Mouse (Mus musculus): ENCODE data around the gene Pla2g4b. TPM values are rescaled to one million over a fixed set of nuclear protein-coding genes. Genes with fewer than 3 reads are reported as not detected.

Pla2g4b gene
- polyA plus RNA-seq, 1 experiment from 2014 or later = 3.8 TPM

- Histone ChIP-seq H3K4me3 (no peak overlapping the region), H3K27ac (replicated peaks) (no peak overlapping the region), H3K4me2 (no peak overlapping the region), H3K4me1 (replicated peaks) (0 out of 2 replicates have a peak, but pooled peaks cover 3% of the 10 kb centered on the region), H3K27me3 (no peaks in the 10 kb centered on the region), H3K9ac (no peak overlapping the region), H3K36me3 (peaks cover 37% of the 10 kb centered on the region), H3K9me3 (no peaks in the 10 kb centered on the region)
- 83% methylated on average over 3 of the region's 3 CpGs for WGBS
- no peak for ATAC-seq (ENCODE audit: low read depth)
These were observed 32.2 kb upstream of the Pla2g4b start for GRCm38 (mm10) chr2:120000882-120001584.

DNA sequence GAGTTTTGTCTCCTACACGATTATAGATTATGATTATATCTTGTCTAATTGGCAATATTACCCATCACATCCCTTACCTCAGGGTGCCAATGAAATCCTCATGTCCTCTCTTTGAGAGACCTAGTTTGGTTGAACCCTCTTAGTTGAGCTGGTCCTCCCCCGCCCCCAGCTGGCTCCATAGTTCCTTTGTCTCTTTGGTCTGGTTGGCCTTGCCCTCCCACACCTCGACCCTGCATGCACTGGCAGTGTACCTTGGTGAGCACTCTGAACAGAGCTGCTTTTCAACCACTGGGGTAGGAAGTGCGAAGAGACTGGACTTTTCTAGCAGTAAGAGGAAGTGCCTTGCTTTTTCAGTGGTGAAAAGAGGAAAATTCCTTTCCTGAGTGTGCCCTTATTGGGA is 31.3 kb upstream of the Pla2g4b start:
- Histone ChIP-seq H3K27me3 (no peaks in the 10 kb centered on the region), H3K4me2 (no peak overlapping the region), H3K4me1 (replicated peaks) (no peaks in the 10 kb centered on the region), H3K27ac (replicated peaks) (no peak overlapping the region), H3K9ac (no peak overlapping the region), H3K4me3 (no peak overlapping the region), H3K36me3 (peaks cover 37% of the 10 kb centered on the region), H3K9me3 (no peaks in the 10 kb centered on the region)
- WGBS = 76% methylated on average over 4 of the region's 4 CpGs
- no peak for ATAC-seq (ENCODE audit: low read depth)

GRCm38 (mm10) chr2:120003970-120004369 is 29.2 kb upstream of the Pla2g4b start:
- H3K27me3 ChIP-seq = no peaks in the 10 kb centered on the region
- no peaks in the 10 kb centered on the region for H3K4me1 ChIP-seq (replicated peaks)
- no peaks in the 10 kb centered on the region for H3K9me3 ChIP-seq
- H3K36me3 ChIP-seq = peaks cover 31% of the 10 kb centered on the region
- no peak overlapping the region for H3K9ac ChIP-seq
- H3K4me2 ChIP-seq = no peak overlapping the region
- no peak overlapping the region for H3K27ac ChIP-seq (replicated peaks)
- WGBS = 92% methylated on average over 2 of the region's 2 CpGs
- no peak for ATAC-seq (ENCODE audit: low read depth)
- no peak overlapping the region for H3K4me3 ChIP-seq

- 96% methylated on average over 7 of the region's 7 CpGs for WGBS
- ATAC-seq (ENCODE audit: low read depth) = no peak
These were observed 26.5 kb upstream of the Pla2g4b start for GRCm38 (mm10) chr2:120006696-120007095.

DNA sequence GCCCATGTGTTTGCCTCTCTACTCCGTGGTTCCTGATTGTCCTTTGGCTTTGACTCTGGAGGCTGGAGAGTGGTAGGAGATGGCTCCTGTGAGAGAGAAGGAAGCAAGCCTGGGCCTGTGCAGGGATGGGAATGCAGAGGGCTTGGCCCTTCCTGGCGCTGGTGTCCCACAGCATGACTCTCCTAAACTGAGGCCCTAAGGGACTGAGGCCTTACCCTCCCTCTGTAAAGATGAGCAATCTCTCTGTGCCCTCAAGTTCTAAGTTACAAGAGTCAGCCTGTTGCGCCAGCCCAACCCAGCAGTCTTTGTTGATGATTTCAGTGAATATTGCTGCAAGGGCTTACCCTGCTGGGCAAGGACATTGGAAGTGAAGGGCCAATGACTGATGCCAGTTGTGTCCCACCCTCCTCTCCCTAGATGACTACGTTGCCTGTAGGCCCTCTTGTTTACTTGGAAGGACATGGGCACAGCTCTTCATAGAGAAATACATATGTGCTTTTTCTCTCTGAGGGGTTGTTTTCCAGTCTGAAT is 25.5 kb upstream of the Pla2g4b start:
- H3K36me3 ChIP-seq = peaks cover 18% of the 10 kb centered on the region
- no peak overlapping the region for H3K27ac ChIP-seq (replicated peaks)
- ATAC-seq (ENCODE audit: low read depth) = no peak
- H3K9ac ChIP-seq = no peak overlapping the region
- no peak overlapping the region for H3K4me3 ChIP-seq
- H3K4me2 ChIP-seq = no peak overlapping the region
- 83% methylated on average over 4 of the region's 4 CpGs for WGBS
- no peaks in the 10 kb centered on the region for H3K9me3 ChIP-seq
- no peaks in the 10 kb centered on the region for H3K27me3 ChIP-seq
- H3K4me1 ChIP-seq (replicated peaks) = no peaks in the 10 kb centered on the region

More at GRCm38 (mm10) chr2:120006696-120007095, 26.5 kb upstream of the Pla2g4b start:
- H3K4me3 ChIP-seq = no peak overlapping the region
- H3K9me3 ChIP-seq = no peaks in the 10 kb centered on the region
- H3K27ac ChIP-seq (replicated peaks) = no peak overlapping the region
- no peak overlapping the region for H3K4me2 ChIP-seq
- no peaks in the 10 kb centered on the region for H3K27me3 ChIP-seq
- H3K4me1 ChIP-seq (replicated peaks) = no peaks in the 10 kb centered on the region
- peaks cover 15% of the 10 kb centered on the region; the same call in 1 of the 2 replicates for H3K36me3 ChIP-seq
- H3K9ac ChIP-seq = no peak overlapping the region

DNA sequence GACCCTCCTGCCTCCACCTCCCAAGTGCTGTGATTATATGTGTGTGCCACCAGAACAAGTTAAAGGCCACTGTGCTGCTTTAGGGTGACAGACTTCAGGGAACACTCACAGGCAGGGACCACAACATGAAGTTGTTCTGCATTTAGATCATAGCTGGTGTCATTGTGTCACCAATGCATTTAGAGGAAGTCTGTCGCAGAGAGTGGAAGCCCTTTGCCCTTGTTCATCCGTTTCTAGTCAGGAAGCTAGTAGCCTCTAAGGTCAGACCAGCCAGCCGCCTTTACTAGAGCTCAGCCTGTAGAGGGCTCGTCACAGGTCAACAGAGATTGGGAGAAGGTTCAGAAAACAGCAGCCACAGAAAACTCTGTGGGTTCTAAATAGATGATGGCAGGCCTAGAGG is 24.5 kb upstream of the Pla2g4b start:
- Histone ChIP-seq H3K9me3 (no peaks in the 10 kb centered on the region), H3K4me2 (no peak overlapping the region), H3K36me3 (peaks cover 27% of the 10 kb centered on the region), H3K9ac (no peak overlapping the region), H3K27ac (replicated peaks) (0 out of 2 replicates have a peak overlapping the region, but pooled peaks have one; percentile 18), H3K27me3 (no peaks in the 10 kb centered on the region), H3K4me3 (no peak overlapping the region), H3K4me1 (replicated peaks) (no peaks in the 10 kb centered on the region)
- WGBS = 63% methylated on average over 4 of the region's 4 CpGs
- ATAC-seq (ENCODE audit: low read depth) = no peak

DNA sequence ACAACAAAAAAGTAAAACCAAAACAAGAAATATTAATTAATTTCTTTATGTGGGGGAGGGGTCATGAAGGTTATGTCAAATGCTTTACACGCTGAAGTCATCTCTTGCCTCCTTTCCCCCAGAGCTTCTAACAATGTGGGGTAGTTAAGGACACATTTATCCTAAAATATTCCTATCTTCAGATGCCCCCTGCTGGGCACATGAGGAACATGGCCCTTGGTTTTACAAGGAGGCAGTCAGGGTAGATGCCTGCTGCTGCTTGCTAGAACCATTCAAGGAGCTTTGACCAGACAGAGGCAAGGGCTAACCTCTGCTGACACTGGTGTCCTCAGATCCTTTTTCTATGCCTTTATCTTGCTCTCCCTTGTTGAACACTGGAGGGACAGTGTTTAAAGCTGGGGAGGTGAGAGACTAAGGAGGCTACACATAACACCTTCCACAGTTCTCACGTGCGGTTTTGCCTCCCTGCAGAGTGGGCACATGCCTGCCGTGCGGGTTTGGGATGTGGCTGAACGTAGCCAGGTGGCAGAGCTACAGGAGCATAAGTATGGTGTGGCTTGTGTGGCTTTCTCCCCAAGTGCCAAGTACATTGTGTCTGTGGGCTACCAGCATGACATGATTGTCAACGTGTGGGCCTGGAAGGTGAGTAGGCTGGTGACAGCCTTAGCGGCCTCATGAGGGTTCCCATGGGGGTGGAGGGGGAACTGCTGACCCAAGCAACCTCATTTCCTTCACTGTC is 21.6 kb upstream of the Pla2g4b start:
- peak; percentile 40; the same call in 1 of the 2 replicates for ATAC-seq (ENCODE audit: low read depth)
- Histone ChIP-seq H3K4me3 (no peak overlapping the region), H3K9ac (no peak overlapping the region)

DNA sequence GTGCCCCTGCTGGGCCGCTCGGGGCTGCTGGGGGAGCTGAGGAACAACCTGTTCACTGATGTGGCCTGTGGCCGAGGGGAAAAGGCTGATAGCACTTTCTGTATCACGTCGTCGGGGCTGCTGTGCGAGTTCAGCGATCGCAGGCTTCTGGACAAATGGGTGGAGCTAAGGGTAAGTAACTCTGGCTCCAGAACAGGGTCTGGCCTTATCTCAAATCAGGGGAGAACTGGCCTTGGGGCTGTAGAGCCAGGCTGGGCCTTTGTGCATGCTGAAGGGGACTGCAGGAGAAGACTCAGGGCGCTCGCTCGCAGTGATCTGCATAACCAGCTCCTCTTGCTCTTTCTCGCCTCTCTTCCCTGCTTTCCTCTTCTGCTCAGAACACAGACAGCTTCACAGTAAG is 20.3 kb upstream of the Pla2g4b start:
- H3K27ac ChIP-seq (replicated peaks) = no peak overlapping the region
- no peak for ATAC-seq (ENCODE audit: low read depth)
- H3K4me2 ChIP-seq = no peak overlapping the region
- peaks cover 39% of the 10 kb centered on the region for H3K36me3 ChIP-seq
- H3K27me3 ChIP-seq = no peaks in the 10 kb centered on the region
- H3K9ac ChIP-seq = no peak overlapping the region
- no peaks in the 10 kb centered on the region for H3K4me1 ChIP-seq (replicated peaks)
- WGBS = 91% methylated on average over 13 of the region's 13 CpGs
- H3K4me3 ChIP-seq = no peak overlapping the region
- H3K9me3 ChIP-seq = no peaks in the 10 kb centered on the region

More for the DNA sequence above, 21.6 kb upstream of the Pla2g4b start:
- Histone ChIP-seq H3K27me3 (no peaks in the 10 kb centered on the region), H3K36me3 (peaks cover 26% of the 10 kb centered on the region), H3K9me3 (no peaks in the 10 kb centered on the region), H3K27ac (replicated peaks) (no peak overlapping the region), H3K4me2 (no peak overlapping the region), H3K4me1 (replicated peaks) (no peaks in the 10 kb centered on the region)
- WGBS = 84% methylated on average over 8 of the region's 8 CpGs

DNA sequence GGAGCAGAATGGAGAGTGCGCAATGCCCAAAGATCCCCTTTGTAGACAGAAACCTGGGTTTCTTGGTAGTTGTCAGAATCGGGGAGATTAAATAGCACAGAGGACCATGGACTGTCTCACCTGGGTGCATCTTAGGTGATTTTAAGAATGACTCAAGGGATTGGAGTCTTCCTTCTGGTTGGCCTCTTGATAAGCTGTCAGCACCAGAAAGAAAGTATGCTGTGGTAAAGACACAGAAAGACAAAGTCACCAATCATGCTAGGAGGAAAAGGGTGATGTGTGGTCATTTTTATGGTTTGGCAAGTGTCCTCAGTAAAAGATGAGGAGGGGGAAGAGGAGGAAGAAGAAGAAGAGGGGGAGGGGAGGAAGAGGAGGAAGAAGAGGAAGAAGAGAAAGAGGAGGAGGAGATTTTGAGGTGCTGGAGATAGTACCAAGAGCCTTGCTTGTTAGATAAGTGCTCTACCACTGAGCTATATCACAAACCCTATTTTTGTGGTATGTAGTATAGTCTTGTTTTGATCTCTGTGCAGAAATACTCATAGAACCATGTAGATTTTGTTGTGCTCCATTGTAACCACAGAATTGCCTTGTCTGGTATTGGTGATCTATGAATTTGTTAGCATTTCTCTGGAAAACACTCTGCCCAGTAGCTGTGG is 19.3 kb upstream of the Pla2g4b start:
- no peak for ATAC-seq (ENCODE audit: low read depth)
- Histone ChIP-seq H3K27ac (replicated peaks) (no peak overlapping the region), H3K36me3 (peaks cover 50% of the 10 kb centered on the region), H3K9ac (no peak overlapping the region), H3K4me3 (no peak overlapping the region), H3K27me3 (no peaks in the 10 kb centered on the region), H3K4me1 (replicated peaks) (no peaks in the 10 kb centered on the region), H3K9me3 (no peaks in the 10 kb centered on the region), H3K4me2 (no peak overlapping the region)
- 90% methylated on average over 2 of the region's 2 CpGs for WGBS

DNA sequence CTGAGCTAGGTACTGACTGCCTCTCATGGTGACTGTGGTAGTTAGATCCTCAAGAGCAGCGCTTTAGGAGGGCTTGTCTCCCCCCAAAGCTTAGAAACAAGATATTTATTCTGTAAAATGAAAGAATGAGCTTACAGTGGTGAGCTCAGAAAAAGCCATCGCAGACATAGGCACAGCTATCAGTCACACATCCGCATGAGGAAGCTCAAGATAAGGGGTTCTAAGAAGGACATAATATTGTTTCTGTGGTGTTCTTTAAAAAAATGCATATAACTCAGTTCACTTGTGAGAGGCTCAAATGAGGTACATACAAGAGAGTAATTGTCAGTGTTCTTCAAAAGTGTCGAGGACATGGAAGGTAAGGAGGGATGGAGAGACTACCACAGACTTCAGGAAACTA is 17.3 kb upstream of the Pla2g4b start:
- Histone ChIP-seq H3K36me3 (peaks cover 66% of the 10 kb centered on the region), H3K4me1 (replicated peaks) (no peaks in the 10 kb centered on the region)

GRCm38 (mm10) chr2:120017599-120017998 is 15.6 kb upstream of the Pla2g4b start:
- H3K4me3 ChIP-seq = no peak overlapping the region
- WGBS = 94% methylated on average over 12 of the region's 12 CpGs

More for the DNA sequence above, 17.3 kb upstream of the Pla2g4b start:
- Histone ChIP-seq H3K4me2 (no peak overlapping the region), H3K4me3 (no peak overlapping the region), H3K27me3 (no peaks in the 10 kb centered on the region), H3K27ac (replicated peaks) (no peak overlapping the region), H3K9me3 (no peaks in the 10 kb centered on the region), H3K9ac (no peak overlapping the region)
- WGBS = 92% methylated on average over 4 of the region's 4 CpGs
- no peak for ATAC-seq (ENCODE audit: low read depth)

DNA sequence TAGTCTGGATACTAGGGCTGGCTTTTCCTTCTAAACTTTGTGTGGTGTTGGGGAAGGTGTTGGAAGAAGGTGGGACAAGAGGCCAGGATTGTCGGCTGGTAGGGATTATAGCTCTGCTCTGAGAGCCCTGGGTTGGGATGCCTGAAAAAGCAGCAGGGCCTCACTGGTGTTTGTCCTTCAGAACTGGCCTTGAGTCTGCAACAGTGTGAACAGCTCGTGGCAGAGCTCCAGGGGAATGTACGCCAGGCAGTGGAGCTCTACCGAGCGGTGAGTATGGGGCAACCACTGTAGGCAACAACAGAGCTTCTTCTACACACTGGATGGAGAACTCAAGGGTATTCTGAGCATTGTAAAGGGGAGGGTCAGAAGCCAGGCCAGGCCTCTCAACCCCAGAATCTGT is 8.9 kb upstream of the Pla2g4b start:
- ATAC-seq (ENCODE audit: low read depth) = no peak
- Histone ChIP-seq H3K27ac (replicated peaks) (no peak overlapping the region), H3K36me3 (peaks cover 68% of the 10 kb centered on the region)

More at GRCm38 (mm10) chr2:120017599-120017998, 15.6 kb upstream of the Pla2g4b start:
- ATAC-seq (ENCODE audit: low read depth) = no peak
- Histone ChIP-seq H3K9ac (no peak overlapping the region), H3K27me3 (no peaks in the 10 kb centered on the region), H3K27ac (replicated peaks) (no peak overlapping the region), H3K4me1 (replicated peaks) (no peaks in the 10 kb centered on the region), H3K9me3 (no peaks in the 10 kb centered on the region), H3K36me3 (peaks cover 80% of the 10 kb centered on the region), H3K4me2 (no peak overlapping the region)

More for the DNA sequence above, 8.9 kb upstream of the Pla2g4b start:
- Histone ChIP-seq H3K4me3 (no peak overlapping the region), H3K9ac (no peak overlapping the region), H3K27me3 (no peaks in the 10 kb centered on the region), H3K4me1 (replicated peaks) (peaks cover 19% of the 10 kb centered on the region), H3K9me3 (no peaks in the 10 kb centered on the region), H3K4me2 (no peak overlapping the region)
- WGBS = 89% methylated on average over 5 of the region's 5 CpGs
